Mouse (Mus musculus) gastrocnemius, adult 2 months (tissue): Measurements from ENCODE around the gene Wdr46. TPM values are rescaled to one million over a fixed set of nuclear protein-coding genes. Genes with fewer than 3 reads are reported as not detected.

Experiments used
- DNase-seq: peaks from one replicate; pipeline ENCODE4 v3.0.0; 2022
- H3K27ac ChIP-seq: fragments of 200-600 bp; 2 replicates; pipeline ENCODE4 v1.8.1; 2022; ENCODE audit warnings: mild to moderate bottlenecking
- H3K4me3 ChIP-seq: fragments of 200-600 bp; 2 replicates; pipeline ENCODE4 v1.8.1; 2022; ENCODE audit warnings: mild to moderate bottlenecking, moderate library complexity
- CTCF ChIP-seq: fragments of 200-600 bp; IDR thresholded peaks from 2 replicates; pipeline ENCODE4 v1.8.1; 2022; ENCODE audit warnings: antibody characterized with exemption, mild to moderate bottlenecking, moderate library complexity
- intact Hi-C: fragments of 180-260 bp; cut with DNase I; formaldehyde crosslinking; loops from one replicate; pipeline ENCODE4 v1.15.1; 2025
- total RNA-seq, 2 experiments: library from RNA; stranded (reverse); gene quantifications; 2 replicates each; pipeline ENCODE4 v1.2.3; 2021

Wdr46 gene
- total RNA-seq, 2 experiments from 2014 or later: 8.6 to 8.8 TPM

GRCm38 (mm10) chr17:33954646-33955554, 14.4 kb downstream of the Wdr46 start:
- H3K27ac ChIP-seq: peak overlapping the region; percentile 98
- peak overlapping the region; percentile 92 for H3K4me3 ChIP-seq
- no peak for TF ChIP-seq CTCF
- peak; percentile 66 for DNase-seq
- intact Hi-C loops: loop anchor here (2.0 to 5.0 kb wide), 2 partner anchors 14 to 67 kb away; partner anchors contain the start of genes Pfdn6, Ring1 and Wdr46

DNA sequence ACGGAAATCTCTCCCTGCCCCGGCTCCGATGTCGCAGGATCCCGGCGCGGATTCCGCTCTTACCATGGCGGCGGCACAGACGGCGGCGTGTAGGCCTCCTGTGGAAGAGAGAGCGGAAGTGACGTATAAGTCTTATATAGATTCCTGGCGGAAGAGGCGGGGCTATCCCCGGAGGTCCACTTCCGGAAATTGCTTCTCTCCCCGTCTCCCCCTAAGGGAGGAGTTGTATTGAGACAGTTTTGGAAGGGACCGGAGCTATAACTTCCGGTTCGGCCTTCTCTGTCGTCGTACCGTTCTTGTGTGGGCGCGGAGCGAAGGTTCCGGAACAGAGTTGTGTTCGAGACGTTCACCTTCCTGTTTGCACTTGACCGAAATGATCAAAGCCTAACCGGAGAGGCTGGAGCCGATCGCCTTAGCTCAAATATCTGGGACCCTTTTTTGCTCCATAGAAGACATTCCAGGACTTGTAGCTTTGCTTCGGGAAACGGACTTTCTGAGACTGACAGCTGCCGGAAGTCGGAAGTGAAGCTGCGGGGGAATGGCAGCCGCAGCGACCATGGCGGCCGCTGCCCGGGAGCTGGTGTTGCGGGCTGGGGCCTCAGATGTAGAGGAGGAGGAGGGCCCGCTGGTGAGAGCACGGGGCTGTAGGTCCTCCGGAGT, 15.2 kb downstream of the Wdr46 start, which contains the start of the genes Vps52 and Rps18:
TSS of gene Vps52 (plus strand) at position 258 of the 660 bp plus-strand sequence.
TSS of gene Rps18 (minus strand) at position 447 of the 660 bp plus-strand sequence.
- peak; percentile 92 for DNase-seq
- Histone ChIP-seq H3K27ac (peak within 1 kb of the TSS; percentile 98), H3K4me3 (peak within 1 kb of the TSS; percentile 92)
- no peak for TF ChIP-seq CTCF
- intact Hi-C loops: loop anchor here (2.0 to 5.0 kb wide), 2 partner anchors 15 to 67 kb away; partner anchors contain the start of genes Pfdn6, Ring1 and Wdr46

DNA sequence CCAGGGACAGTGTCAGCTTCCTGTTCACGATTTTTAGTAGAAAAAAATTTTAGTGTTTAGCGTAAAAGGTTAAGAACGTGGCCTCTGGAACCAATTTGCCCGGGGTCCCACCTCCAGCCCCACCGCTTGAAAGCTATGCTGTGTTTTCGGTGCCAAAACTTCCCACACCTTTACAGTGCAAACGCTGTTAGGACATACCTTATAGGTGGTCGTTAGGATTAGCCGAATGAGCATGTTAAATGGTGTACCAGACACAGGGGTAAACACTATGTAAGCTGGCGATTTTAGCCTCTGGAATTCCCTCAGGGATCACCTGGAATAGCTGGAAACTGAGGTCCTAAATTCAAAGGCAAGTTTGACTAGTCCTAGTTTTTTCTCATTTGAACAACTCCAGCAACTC, 15.9 kb downstream of the Wdr46 start:
- Histone ChIP-seq H3K27ac (peak overlapping the region; percentile 98), H3K4me3 (peak overlapping the region; percentile 92)
- intact Hi-C loops: loop anchor here (5.0 kb wide), 1 partner anchor 66 kb away; the partner anchor contains the start of gene Ring1
- TF ChIP-seq CTCF: no peak
- DNase-seq: no peak

GRCm38 (mm10) chr17:33957493-33957892, 17.0 kb downstream of the Wdr46 start:
- TF ChIP-seq CTCF: no peak
- Histone ChIP-seq H3K4me3 (no peak overlapping the region), H3K27ac (no peak overlapping the region)
- intact Hi-C loops: loop anchor here (5.0 kb wide), 1 partner anchor 65 kb away; the partner anchor contains the start of gene Ring1
- no peak for DNase-seq

GRCm38 (mm10) chr17:33958451-33958850, 18.0 kb downstream of the Wdr46 start:
- intact Hi-C loops: loop anchor here (5.0 kb wide), 1 partner anchor 64 kb away; the partner anchor contains the start of gene Ring1
- DNase-seq: no peak
- no peak overlapping the region for H3K4me3 ChIP-seq
- TF ChIP-seq CTCF: no peak
- H3K27ac ChIP-seq: no peak overlapping the region

DNA sequence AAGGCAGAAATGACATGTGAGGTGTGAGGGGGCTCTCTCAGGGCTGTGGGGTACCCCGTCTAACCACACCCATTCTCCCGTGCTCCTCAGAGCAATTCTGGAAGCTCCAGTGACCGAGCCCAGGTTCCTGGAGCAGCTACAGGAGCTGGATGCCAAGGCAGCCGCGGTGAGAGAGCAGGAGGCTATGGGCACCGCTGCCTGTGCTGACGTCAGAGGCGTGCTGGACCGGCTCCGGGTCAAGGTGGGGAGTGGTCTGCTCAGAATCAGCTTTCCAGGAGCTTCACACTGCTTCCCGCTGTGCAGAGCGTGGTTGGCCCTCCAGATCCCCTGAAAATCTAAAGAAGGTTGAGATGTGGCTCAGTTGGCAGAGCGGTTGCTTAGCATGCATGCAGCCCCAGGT, 18.7 kb downstream of the Wdr46 start:
- H3K27ac ChIP-seq: no peak overlapping the region
- intact Hi-C loops: loop anchor here (5.0 kb wide), 1 partner anchor 63 kb away; the partner anchor contains the start of gene Ring1
- no peak for TF ChIP-seq CTCF
- no peak overlapping the region for H3K4me3 ChIP-seq
- DNase-seq: peak; percentile 37

- no peak for TF ChIP-seq CTCF
- DNase-seq: no peak
- intact Hi-C loops: loop anchor here (2.0 to 5.0 kb wide), 2 partner anchors 62 to 1319 kb away; partner anchors contain the start of gene Ring1
- H3K4me3 ChIP-seq: no peak overlapping the region
- H3K27ac ChIP-seq: no peak overlapping the region
Measured at GRCm38 (mm10) chr17:33959948-33960347, 19.5 kb downstream of the Wdr46 start.

- intact Hi-C loops: no loop called here
- DNase-seq: no peak
- Histone ChIP-seq H3K27ac (no peak overlapping the region), H3K4me3 (no peak overlapping the region)
- TF ChIP-seq CTCF: no peak
Measured at GRCm38 (mm10) chr17:33962876-33963275, 22.4 kb downstream of the Wdr46 start.

DNA sequence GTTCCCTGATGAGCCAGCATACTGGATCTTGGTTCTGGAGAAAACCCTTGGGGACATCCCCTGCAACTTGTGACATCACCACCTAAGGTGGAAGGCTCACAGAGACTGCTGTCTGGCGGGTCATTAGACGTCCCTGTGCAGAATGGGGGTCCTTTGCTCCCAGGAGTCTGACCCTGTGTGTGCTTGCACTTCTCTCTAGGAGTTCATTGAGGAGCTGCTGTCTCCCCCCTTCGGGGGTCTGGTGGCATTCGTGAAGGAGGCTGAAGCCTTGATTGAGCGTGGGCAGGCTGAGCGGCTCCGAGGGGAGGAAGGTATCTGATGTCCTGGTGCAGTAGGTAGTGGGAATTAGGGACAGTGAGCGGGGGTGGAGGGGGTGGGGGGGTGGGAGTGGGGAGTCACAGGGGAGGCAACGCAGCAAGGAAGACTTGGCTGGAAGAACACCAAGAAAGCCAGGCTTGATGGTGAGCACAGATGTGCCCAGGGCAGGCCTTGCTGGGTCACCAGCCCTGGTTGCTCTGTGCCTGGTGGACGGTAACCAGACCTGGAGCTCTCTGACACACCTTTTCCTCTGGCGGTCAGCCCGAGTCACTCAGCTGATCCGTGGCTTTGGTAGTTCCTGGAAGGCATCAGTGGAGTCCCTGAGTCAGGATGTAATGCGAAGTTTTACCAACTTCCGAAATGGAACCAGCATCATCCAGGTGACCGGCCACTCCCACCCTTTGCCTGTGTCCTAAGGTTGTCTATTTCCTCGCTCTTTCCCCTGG, 24.8 kb downstream of the Wdr46 start:
- Histone ChIP-seq H3K4me3 (no peak overlapping the region), H3K27ac (no peak overlapping the region)
- DNase-seq: no peak
- TF ChIP-seq CTCF: no peak
- intact Hi-C loops: no loop called here

DNA sequence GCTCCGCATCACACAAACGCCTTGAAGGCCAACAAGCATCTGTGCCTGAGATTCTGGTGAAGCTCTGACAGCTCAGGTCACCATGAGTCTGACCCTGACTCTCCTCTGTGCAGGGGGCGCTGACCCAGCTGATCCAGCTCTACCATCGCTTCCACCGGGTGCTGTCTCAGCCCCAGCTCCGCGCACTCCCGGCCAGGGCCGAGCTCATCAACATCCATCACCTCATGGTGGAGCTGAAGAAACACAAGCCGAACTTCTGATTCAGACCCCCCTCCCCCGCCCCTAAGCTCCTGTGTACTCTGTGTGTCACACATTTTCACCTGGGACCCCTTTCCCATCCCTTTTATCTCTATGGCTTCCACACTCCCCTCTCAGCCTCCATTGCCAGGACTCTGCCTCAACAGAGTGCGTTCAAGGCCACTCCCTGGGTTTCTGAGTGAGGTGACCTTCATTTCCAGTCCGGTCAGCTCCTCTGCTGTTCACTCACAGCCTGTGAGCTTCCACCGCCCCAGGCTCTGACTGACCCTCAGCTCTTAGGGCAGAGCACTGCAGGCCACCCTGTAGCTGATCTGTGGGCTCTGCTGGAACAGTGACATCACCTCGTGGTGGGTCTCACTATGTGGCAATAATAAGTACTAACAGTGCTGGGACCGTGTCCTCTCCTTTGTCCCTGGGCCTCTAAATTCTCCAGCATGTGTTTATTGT, 25.5 kb downstream of the Wdr46 start:
- intact Hi-C loops: no loop called here
- no peak for DNase-seq
- no peak overlapping the region for H3K27ac ChIP-seq
- no peak overlapping the region for H3K4me3 ChIP-seq
- no peak for TF ChIP-seq CTCF

DNA sequence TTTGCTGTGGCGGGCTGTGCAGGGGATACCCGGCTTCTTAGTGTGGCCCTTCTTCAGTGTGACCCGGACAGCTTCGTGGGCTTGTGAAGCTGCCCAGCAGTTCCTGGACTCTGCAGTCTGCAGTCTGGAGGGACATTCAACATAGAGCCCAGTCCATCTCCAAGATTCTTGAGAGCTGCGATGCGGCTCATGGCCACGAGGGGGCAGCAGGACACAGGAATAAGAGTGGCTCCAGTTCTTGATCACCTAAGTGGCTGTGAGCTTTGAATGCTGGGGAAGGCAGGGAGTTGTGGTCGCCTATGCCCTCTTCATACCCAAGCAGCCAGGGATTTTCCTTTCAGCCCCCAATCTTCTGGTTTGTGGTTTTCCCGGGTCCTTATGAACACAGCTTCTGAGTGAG, 28.0 kb downstream of the Wdr46 start:
- DNase-seq: peak; percentile 79
- H3K4me3 ChIP-seq: no peak overlapping the region
- intact Hi-C loops: loop anchor here (2.0 kb wide), 1 partner anchor 14 kb away; no protein-coding TSS in a partner anchor
- peak; percentile 83 for TF ChIP-seq CTCF
- no peak overlapping the region for H3K27ac ChIP-seq
